Mouse (Mus musculus) brain, embryonic 14.5 days (tissue): Measurements from ENCODE around the gene Olfr463.

Experiments used
- CTCF ChIP-seq: fragments of 200-500 bp; IDR thresholded peaks from 2 replicates; pipeline ENCODE4 v1.5.1; 2012; ENCODE audit warnings: inconsistent platforms, mild to moderate bottlenecking, moderate library complexity, borderline replicate concordance; ENCODE audit not compliant: insufficient read depth, insufficient read length; ENCODE audit errors: extremely low read depth
- POLR2A ChIP-seq: fragments of 200-500 bp; IDR thresholded peaks from 2 replicates; pipeline ENCODE4 v1.6.1; 2012; ENCODE audit warnings: mild to moderate bottlenecking, inconsistent platforms, borderline replicate concordance; ENCODE audit not compliant: poor library complexity, insufficient read depth, insufficient read length, severe bottlenecking; ENCODE audit errors: extremely low read depth

DNA sequence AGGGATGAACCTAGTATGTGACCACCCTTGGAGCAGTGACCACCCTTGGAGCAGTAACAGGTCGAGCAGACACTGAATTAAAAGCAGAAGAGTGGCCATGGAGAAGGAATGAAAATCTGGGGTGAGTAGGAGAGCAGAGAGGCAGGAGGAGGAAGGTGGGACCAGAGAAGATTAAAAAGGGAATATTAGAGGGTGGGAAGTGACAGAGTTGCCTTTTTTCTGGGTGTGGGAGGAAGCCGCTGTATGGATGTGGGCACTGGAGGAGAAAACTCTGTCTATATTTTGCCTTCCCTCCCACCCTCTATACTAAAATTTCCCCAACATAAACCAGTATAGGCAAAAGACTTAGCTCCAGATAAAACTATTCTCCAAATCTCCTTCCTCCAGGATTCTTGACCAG, 23.1 kb upstream of the Olfr463 start:
- TF ChIP-seq CTCF (no peak), POLR2A (no peak)
